Mouse (Mus musculus) embryo, embryonic 10 days (tissue): Measurements from ENCODE around the gene Cd38.
A peak's percentile ranks its signal among the peaks of the same experiment; 100 is the strongest.

Source experiments
- DNase-seq: peaks from one replicate; pipeline ENCODE4 v3.0.0-alpha.2; 2015; ENCODE audit warnings: low spot score

Gene Cd38

GRCm38 (mm10) chr5:43868253-43868652 is at the start of gene Cd38:
Cd38 (plus strand) TSS chr5:43868553.
- no peak for DNase-seq

GRCm38 (mm10) chr5:43818695-43819094 is 49.7 kb upstream of the Cd38 start, which contains the start of gene Bst1:
Bst1 (plus strand) TSS chr5:43818885.
- peak; percentile 36 for DNase-seq

GRCm38 (mm10) chr5:43820785-43821184 is 47.6 kb upstream of the Cd38 start:
- DNase-seq: no peak

- no peak for DNase-seq
Observed at GRCm38 (mm10) chr5:43821538-43821937, 46.8 kb upstream of the Cd38 start, which contains the start of gene Fbxl5. Fbxl5 (minus strand) TSS chr5:43821638.

- no peak for DNase-seq
Observed at GRCm38 (mm10) chr5:43822199-43822598, 46.2 kb upstream of the Cd38 start.

GRCm38 (mm10) chr5:43822824-43823223 is 45.5 kb upstream of the Cd38 start:
- no peak for DNase-seq

GRCm38 (mm10) chr5:43824580-43824979 is 43.8 kb upstream of the Cd38 start:
- no peak for DNase-seq

GRCm38 (mm10) chr5:43826883-43827282 is 41.5 kb upstream of the Cd38 start:
- no peak for DNase-seq

- no peak for DNase-seq
Observed at GRCm38 (mm10) chr5:43827366-43827765, 41.0 kb upstream of the Cd38 start.

- DNase-seq: no peak
Observed at GRCm38 (mm10) chr5:43836590-43836989, 31.8 kb upstream of the Cd38 start.

GRCm38 (mm10) chr5:43837372-43837771 is 31.0 kb upstream of the Cd38 start:
- peak; percentile 72 for DNase-seq

GRCm38 (mm10) chr5:43841144-43842010 is 27.0 kb upstream of the Cd38 start:
- peak; percentile 82 for DNase-seq

- DNase-seq: no peak
Observed at GRCm38 (mm10) chr5:43842011-43842285, 26.4 kb upstream of the Cd38 start.

GRCm38 (mm10) chr5:43842576-43843155 is 25.7 kb upstream of the Cd38 start:
- DNase-seq: no peak

GRCm38 (mm10) chr5:43845083-43845482 is 23.3 kb upstream of the Cd38 start:
- no peak for DNase-seq

- no peak for DNase-seq
Observed at GRCm38 (mm10) chr5:43845646-43846045, 22.7 kb upstream of the Cd38 start.

GRCm38 (mm10) chr5:43846227-43846626 is 22.1 kb upstream of the Cd38 start:
- peak; percentile 24 for DNase-seq

- DNase-seq: no peak
Observed at GRCm38 (mm10) chr5:43847555-43847954, 20.8 kb upstream of the Cd38 start.

- no peak for DNase-seq
Observed at GRCm38 (mm10) chr5:43848275-43848674, 20.1 kb upstream of the Cd38 start.

- peak; percentile 11 for DNase-seq
Observed at GRCm38 (mm10) chr5:43853096-43853867, 15.1 kb upstream of the Cd38 start.

GRCm38 (mm10) chr5:43853868-43854488 is 14.4 kb upstream of the Cd38 start:
- no peak for DNase-seq

- no peak for DNase-seq
Observed at GRCm38 (mm10) chr5:43855769-43856168, 12.6 kb upstream of the Cd38 start.
